ENCODE assay signal across 21 mouse cellular contexts in genomic region chr10:18589455-18589854, GRCm38 (mm10). TPM values are rescaled to one million over a fixed set of nuclear protein-coding genes. Genes with fewer than 3 reads are reported as not detected.
DNase-seq lines count a peak whose midpoint lies in the region; ATAC-seq and TF ChIP-seq lines count a peak whose summit lies in the region.
"Had no signal": no experiment of that assay in that cellular context is flagged by ENCODE, and none has a peak within 500 bp of the region (broad histone marks: within the 10 kb centered on the region; RNA-seq: fewer than 3 reads in every experiment).

No protein-coding gene starts in this region.

- no peaks in the 10 kb centered on the region for H3K36me3 ChIP-seq in C2C12 (ENCODE audit: control insufficient read depth, insufficient read depth)
- H3K36me3 ChIP-seq in midbrain, postnatal 0 days (ENCODE audit: insufficient read depth, low read length): peaks cover 26% of the 10 kb centered on the region
- H3K36me3 ChIP-seq: embryonic facial prominence, embryonic 10.5 days; embryonic facial prominence, embryonic 12.5 days; G1E had no signal

- no peak overlapping the region for H3K4me3 ChIP-seq in C2C12 (ENCODE audit: insufficient read depth, poor library complexity, severe bottlenecking)
- H3K4me3 ChIP-seq in midbrain, postnatal 0 days (ENCODE audit: low read depth, low read length): no peak overlapping the region
- H3K4me3 ChIP-seq: embryonic facial prominence, embryonic 10.5 days; embryonic facial prominence, embryonic 12.5 days; forebrain, embryonic 13.5 days; forebrain, embryonic 15.5 days had no signal

- H3K79me2 ChIP-seq in C2C12 (ENCODE audit: control insufficient read depth, insufficient read depth): no peaks in the 10 kb centered on the region

- H3K4me2 ChIP-seq in midbrain, postnatal 0 days (ENCODE audit: low read depth, low read length, poor library complexity, severe bottlenecking): no peak overlapping the region
- H3K4me2 ChIP-seq: embryonic facial prominence, embryonic 12.5 days; forebrain, embryonic 13.5 days; forebrain, embryonic 15.5 days had no signal

- H3K79me3 ChIP-seq in C2C12 (ENCODE audit: low read depth): no peaks in the 10 kb centered on the region

- H3K4me1 ChIP-seq in midbrain, postnatal 0 days (ENCODE audit: insufficient read depth, low read length): no peaks in the 10 kb centered on the region
- H3K4me1 ChIP-seq: embryonic facial prominence, embryonic 12.5 days; forebrain, embryonic 13.5 days; forebrain, embryonic 15.5 days had no signal

- WGBS in midbrain, postnatal 0 days: 92% methylated on average over 5 of the region's 5 CpGs

- TF ChIP-seq CTCF in C2C12 (IDR thresholded peaks at IDR 0.05; ENCODE audit: control insufficient read depth, insufficient read depth, insufficient read length): no peak
- no peak for TF ChIP-seq CTCF in midbrain, postnatal 0 days (IDR thresholded peaks at IDR 0.05)

- no peak overlapping the region for H3K9ac ChIP-seq in midbrain, postnatal 0 days (replicated peaks; ENCODE audit: low read length, poor library complexity, severe bottlenecking)
- H3K9ac ChIP-seq: embryonic facial prominence, embryonic 12.5 days; forebrain, embryonic 13.5 days; forebrain, embryonic 15.5 days; forebrain, postnatal 0 days had no signal

- peaks cover 16% of the 10 kb centered on the region for H3K27me3 ChIP-seq in C2C12 (ENCODE audit: control insufficient read depth, insufficient read depth, insufficient read length)
- H3K27me3 ChIP-seq in midbrain, postnatal 0 days (ENCODE audit: insufficient read depth, low read length): no peaks in the 10 kb centered on the region
- H3K27me3 ChIP-seq: embryonic facial prominence, embryonic 12.5 days; forebrain, embryonic 13.5 days; forebrain, embryonic 15.5 days had no signal

- no peak for ATAC-seq in midbrain, postnatal 0 days (ENCODE audit: low FRiP score)
- ATAC-seq: forebrain, embryonic 13.5 days; forebrain, embryonic 15.5 days; forebrain, postnatal 0 days had no signal

- no peaks in the 10 kb centered on the region for H3K9me3 ChIP-seq in midbrain, postnatal 0 days (ENCODE audit: low read length)
- H3K9me3 ChIP-seq: embryonic facial prominence, embryonic 10.5 days; embryonic facial prominence, embryonic 12.5 days; forebrain, embryonic 13.5 days; forebrain, embryonic 15.5 days; G1E had no signal

- DNase-seq in NIH3T3 (ENCODE audit: low read depth): peak; percentile 6
- DNase-seq in ZHBTc4 (ENCODE audit: low read depth, low spot score): peak; percentile 57
- DNase-seq in right cerebral cortex, postnatal 10 days (ENCODE audit: low spot score in 2 of 2): no peak
- no peak for DNase-seq in right cerebral cortex, postnatal 25 days
- no peak for DNase-seq in midbrain, postnatal 0 days (ENCODE audit: low spot score)
- DNase-seq: adrenal gland, adult 8-10 months; adrenal gland, postnatal 14 days; adrenal gland, postnatal 36 days; B cell, adult 2 months; cerebellum, adult 11-12 months; cerebellum, adult 2 months; cerebellum, adult 9-10 months; cerebellum, postnatal 10 days; cerebellum, postnatal 25 days; forebrain, postnatal 0 days had no signal

- no peak overlapping the region for H3K27ac ChIP-seq in midbrain, postnatal 0 days (ENCODE audit: low read depth, low read length)
- H3K27ac ChIP-seq: embryonic facial prominence, embryonic 10.5 days; embryonic facial prominence, embryonic 12.5 days; forebrain, embryonic 13.5 days; forebrain, embryonic 15.5 days had no signal

- no peak overlapping the region for H3ac ChIP-seq in C2C12 (ENCODE audit: control insufficient read depth, insufficient read length, low read depth)

TF ChIP-seq in C2C12, 6 proteins besides CTCF, POLR2A, EP300 and RAD21:
- no peak for TF ChIP-seq FOSL1 (IDR thresholded peaks at IDR 0.05; ENCODE audit: insufficient read depth, low read length, poor library complexity, severe bottlenecking)
- no peak for TF ChIP-seq MYOD1 (IDR thresholded peaks at IDR 0.05; ENCODE audit: control insufficient read depth, insufficient read length, low read depth)
- peak; percentile 60 for TF ChIP-seq USF1 (IDR thresholded peaks at IDR 0.05; ENCODE audit: low read depth)
- no peak for TF ChIP-seq CEBPB (IDR thresholded peaks at IDR 0.05; ENCODE audit: low read depth)
- no peak for TF ChIP-seq MYOG (IDR thresholded peaks at IDR 0.05; ENCODE audit: control insufficient read depth, extremely low read depth, insufficient read length)

RNA-seq across cellular contexts. Expression of gene Hebp2, which starts 43.6 kb away (rescaled TPM):
- 4.3 TPM for polyA plus RNA-seq in C2C12 (2012; fragmentation: generic; extraction: Trizol)
- total RNA-seq in midbrain, postnatal 0 days (2014; rRNA removed): 5.8 and 5.9 TPM in 2 replicates
- polyA plus RNA-seq in midbrain, postnatal 0 days (2015; fragmentation: Nextera tagmentation; extraction: Ambion mirVana): 10.1 and 10.4 TPM in 2 replicates
- total RNA-seq: G1E had no signal
- polyA plus RNA-seq: G1E had no signal

Comparison
In these comparisons a context has a peak if more than half of its experiments do, and no peak if none do; other contexts are left out.
1. DNase-seq: peak in NIH3T3 (single experiment) and ZHBTc4 (single experiment); none in right cerebral cortex, postnatal 10 days (0 of 2), right cerebral cortex, postnatal 25 days (single experiment) and midbrain, postnatal 0 days (single experiment).